Mouse (Mus musculus) embryonic fibroblast, embryonic 13.5 days (primary cell): ENCODE measurements around the gene Ppp6c.
"Not testable (repeated sequence)": the region's sequence is repeated elsewhere in the genome, so short reads cannot be mapped to it uniquely, and the experiment has no call there.

Source experiments
- CTCF ChIP-seq: IDR thresholded peaks from 2 replicates; pipeline ENCODE4 v1.5.1; 2011; ENCODE audit warnings: mild to moderate bottlenecking, control low read depth, low read length, moderate library complexity, borderline replicate concordance; ENCODE audit not compliant: insufficient read depth
- POLR2A ChIP-seq: IDR thresholded peaks from 2 replicates; pipeline ENCODE4 v1.6.1; 2011; ENCODE audit warnings: low read depth, mild to moderate bottlenecking, control low read depth, low read length, moderate library complexity

DNA sequence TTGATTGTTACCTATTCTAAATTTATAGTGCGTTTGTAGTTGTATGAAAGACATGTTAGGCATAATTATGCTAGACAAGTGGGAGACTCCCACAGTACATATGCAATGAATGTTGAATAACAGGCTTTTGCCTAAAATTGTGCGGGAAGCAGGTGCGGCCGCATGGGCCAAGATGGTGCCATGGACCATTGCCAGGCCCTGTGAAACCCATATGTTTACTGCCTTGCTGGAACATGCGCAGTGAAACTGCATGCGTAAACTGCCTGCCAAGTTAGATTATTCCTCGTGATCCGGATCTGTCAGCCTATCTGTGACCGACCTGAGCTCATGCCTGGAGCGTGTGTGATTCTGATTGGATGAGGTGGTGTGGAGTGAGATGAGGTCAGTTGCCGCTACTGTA lies 26.0 kb upstream of the Ppp6c start:
- not testable (repeated sequence) for TF ChIP-seq POLR2A, CTCF
